Mouse (Mus musculus): ENCODE measurements around the gene Clstn2. TPM values are rescaled to one million over a fixed set of nuclear protein-coding genes. Genes with fewer than 3 reads are reported as not detected.

The Clstn2 gene
- polyA plus RNA-seq, 1 experiment from 2014 or later, result 1.8 TPM

DNA sequence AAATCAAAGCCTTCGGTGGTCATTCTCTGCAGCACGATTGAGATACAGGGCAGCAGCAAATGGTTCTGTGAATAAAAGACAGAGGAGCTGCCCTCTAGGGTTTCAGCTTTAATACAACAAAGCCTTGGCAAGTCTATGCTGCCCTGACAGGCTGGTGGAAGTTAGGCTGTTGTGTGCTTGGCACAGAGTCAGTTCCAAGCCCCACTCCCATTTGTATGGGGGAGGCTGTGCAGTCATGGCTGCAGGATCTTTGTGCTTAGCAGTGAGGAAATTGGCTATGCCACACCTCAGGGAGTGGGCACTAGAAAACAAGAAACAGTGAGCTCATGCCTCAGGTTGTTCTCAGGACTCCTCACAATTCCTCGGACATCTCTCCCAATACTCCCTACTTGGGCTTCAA is 384.6 kb downstream of the Clstn2 start:
- H3K9ac ChIP-seq, result no peak overlapping the region
- no peak overlapping the region for H3K4me3 ChIP-seq (replicated peaks)
- H3K4me2 ChIP-seq, result no peak overlapping the region
- 74% methylated on average over 3 of the region's 3 CpGs for WGBS
- H3K9me3 ChIP-seq (replicated peaks), result no peaks in the 10 kb centered on the region
- no peaks in the 10 kb centered on the region for H3K36me3 ChIP-seq
- ATAC-seq (replicated peaks; ENCODE audit: low FRiP score), result no peak
- H3K27ac ChIP-seq, result no peak overlapping the region
- H3K27me3 ChIP-seq, result no peaks in the 10 kb centered on the region
- H3K4me1 ChIP-seq, result no peaks in the 10 kb centered on the region

DNA sequence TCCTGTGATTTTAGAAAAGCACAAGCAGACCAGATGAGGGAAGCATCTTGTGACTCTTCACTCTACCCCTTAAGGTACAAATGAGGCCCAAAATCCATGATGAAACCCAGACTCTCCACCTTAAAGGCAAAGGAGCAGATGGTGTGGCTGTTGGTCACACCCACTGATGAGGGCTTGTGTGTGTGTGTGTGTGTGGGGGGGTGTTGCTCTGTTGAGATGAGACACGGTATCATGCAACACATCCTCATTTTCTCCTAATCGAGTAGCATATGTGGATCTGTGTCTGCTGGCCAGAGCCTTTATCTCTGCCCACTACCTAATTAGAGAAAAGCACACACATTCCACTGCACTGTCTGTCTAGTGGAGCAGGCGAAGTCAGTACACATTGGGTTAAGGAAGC is 387.2 kb downstream of the Clstn2 start:
- 73% methylated on average over 3 of the region's 3 CpGs for WGBS
- Histone ChIP-seq H3K4me3 (replicated peaks) (no peak overlapping the region), H3K27me3 (no peaks in the 10 kb centered on the region), H3K9ac (no peak overlapping the region), H3K4me1 (peaks cover 14% of the 10 kb centered on the region), H3K27ac (no peak overlapping the region), H3K36me3 (no peaks in the 10 kb centered on the region), H3K4me2 (no peak overlapping the region), H3K9me3 (replicated peaks) (no peaks in the 10 kb centered on the region)
- no peak for ATAC-seq (replicated peaks; ENCODE audit: low FRiP score)

DNA sequence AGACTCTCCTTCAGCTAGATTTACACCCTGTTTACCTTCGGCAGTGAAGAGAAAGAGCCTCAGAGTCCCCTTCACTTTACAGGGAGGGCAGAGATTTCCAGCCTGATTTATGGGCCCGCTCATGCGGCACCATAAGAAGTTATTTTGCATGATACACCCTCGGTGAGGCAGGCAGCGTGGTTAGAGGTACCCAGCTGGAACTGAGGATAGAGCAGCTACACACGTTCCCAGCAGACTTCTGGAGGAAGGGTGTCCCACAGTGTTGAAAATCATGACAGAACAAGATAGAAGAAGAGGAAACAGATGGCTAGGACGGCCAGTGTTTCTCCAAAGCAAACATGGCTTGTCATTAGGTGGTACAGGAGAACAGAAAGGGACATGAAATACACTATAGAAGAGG is 390.6 kb downstream of the Clstn2 start:
- peak; percentile 82 for ATAC-seq (replicated peaks; ENCODE audit: low FRiP score)
- Histone ChIP-seq H3K4me1 (peaks cover 14% of the 10 kb centered on the region), H3K9me3 (replicated peaks) (no peaks in the 10 kb centered on the region), H3K27ac (no peak overlapping the region), H3K27me3 (no peaks in the 10 kb centered on the region), H3K36me3 (no peaks in the 10 kb centered on the region), H3K4me3 (replicated peaks) (no peak overlapping the region), H3K4me2 (peak overlapping the region; percentile 7; the same call in 1 of the 2 replicates), H3K9ac (no peak overlapping the region)
- WGBS, result 19% methylated on average over 7 of the region's 7 CpGs

GRCm38 (mm10) chr9:97639967-97640549 is 392.9 kb downstream of the Clstn2 start:
- Histone ChIP-seq H3K36me3 (no peaks in the 10 kb centered on the region), H3K4me2 (no peak overlapping the region), H3K27me3 (no peaks in the 10 kb centered on the region), H3K4me3 (replicated peaks) (no peak overlapping the region), H3K9me3 (replicated peaks) (no peaks in the 10 kb centered on the region), H3K27ac (no peak overlapping the region), H3K9ac (no peak overlapping the region), H3K4me1 (peaks cover 14% of the 10 kb centered on the region)
- no peak for ATAC-seq (replicated peaks; ENCODE audit: low FRiP score)
- 94% methylated on average over 6 of the region's 6 CpGs for WGBS

GRCm38 (mm10) chr9:97638683-97639354 is 394.2 kb downstream of the Clstn2 start:
- peaks cover 14% of the 10 kb centered on the region for H3K4me1 ChIP-seq
- no peak overlapping the region for H3K9ac ChIP-seq
- no peaks in the 10 kb centered on the region for H3K27me3 ChIP-seq
- ATAC-seq (replicated peaks; ENCODE audit: low FRiP score), result no peak
- H3K4me3 ChIP-seq (replicated peaks), result no peak overlapping the region
- H3K36me3 ChIP-seq, result no peaks in the 10 kb centered on the region
- no peak overlapping the region for H3K4me2 ChIP-seq
- H3K27ac ChIP-seq, result no peak overlapping the region
- 95% methylated on average over 9 of the region's 9 CpGs for WGBS
- H3K9me3 ChIP-seq (replicated peaks), result no peaks in the 10 kb centered on the region

- Histone ChIP-seq H3K9me3 (replicated peaks) (no peaks in the 10 kb centered on the region), H3K4me2 (no peak overlapping the region), H3K4me3 (replicated peaks) (no peak overlapping the region), H3K4me1 (no peaks in the 10 kb centered on the region), H3K9ac (no peak overlapping the region), H3K36me3 (no peaks in the 10 kb centered on the region), H3K27ac (no peak overlapping the region), H3K27me3 (no peaks in the 10 kb centered on the region)
- ATAC-seq (replicated peaks; ENCODE audit: low FRiP score), result no peak
- WGBS, result 74% methylated on average over 4 of the region's 4 CpGs
These were observed 397.6 kb downstream of the Clstn2 start for GRCm38 (mm10) chr9:97635351-97635750.

DNA sequence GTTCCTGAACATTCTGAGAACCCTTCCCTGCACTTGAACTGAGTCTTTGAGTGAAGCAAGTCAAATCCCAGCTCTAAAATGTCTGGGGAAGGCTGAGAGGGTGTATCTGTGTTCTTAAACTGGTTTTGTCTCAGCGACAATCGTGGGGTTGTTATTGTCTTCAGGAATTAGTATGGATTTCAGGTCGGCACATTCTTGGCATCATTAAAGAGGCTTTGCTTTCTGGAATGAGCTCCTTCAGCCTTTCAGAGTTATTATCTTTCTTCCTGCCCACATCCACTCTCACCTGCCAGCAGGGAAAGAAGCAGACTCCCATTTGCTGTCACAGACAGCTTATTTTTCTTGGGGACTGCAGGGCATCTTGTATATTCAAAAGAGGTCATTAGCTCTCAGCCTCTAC is 398.1 kb downstream of the Clstn2 start:
- Histone ChIP-seq H3K4me1 (no peaks in the 10 kb centered on the region), H3K36me3 (no peaks in the 10 kb centered on the region), H3K9me3 (replicated peaks) (no peaks in the 10 kb centered on the region), H3K4me2 (no peak overlapping the region), H3K27me3 (no peaks in the 10 kb centered on the region), H3K4me3 (replicated peaks) (no peak overlapping the region), H3K9ac (no peak overlapping the region), H3K27ac (no peak overlapping the region)
- no peak for ATAC-seq (replicated peaks; ENCODE audit: low FRiP score)
- WGBS, result 76% methylated on average over 3 of the region's 3 CpGs

- H3K4me2 ChIP-seq, result no peak overlapping the region
- H3K27ac ChIP-seq, result no peak overlapping the region
- H3K4me1 ChIP-seq, result no peaks in the 10 kb centered on the region
- no peak for ATAC-seq (replicated peaks; ENCODE audit: low FRiP score)
- no peaks in the 10 kb centered on the region for H3K27me3 ChIP-seq
- 52% methylated on average over 3 of the region's 3 CpGs for WGBS
- H3K36me3 ChIP-seq, result no peaks in the 10 kb centered on the region
- H3K9me3 ChIP-seq (replicated peaks), result no peaks in the 10 kb centered on the region
- H3K9ac ChIP-seq, result no peak overlapping the region
- H3K4me3 ChIP-seq (replicated peaks), result no peak overlapping the region
These were observed 403.8 kb downstream of the Clstn2 start for GRCm38 (mm10) chr9:97629180-97629579.

DNA sequence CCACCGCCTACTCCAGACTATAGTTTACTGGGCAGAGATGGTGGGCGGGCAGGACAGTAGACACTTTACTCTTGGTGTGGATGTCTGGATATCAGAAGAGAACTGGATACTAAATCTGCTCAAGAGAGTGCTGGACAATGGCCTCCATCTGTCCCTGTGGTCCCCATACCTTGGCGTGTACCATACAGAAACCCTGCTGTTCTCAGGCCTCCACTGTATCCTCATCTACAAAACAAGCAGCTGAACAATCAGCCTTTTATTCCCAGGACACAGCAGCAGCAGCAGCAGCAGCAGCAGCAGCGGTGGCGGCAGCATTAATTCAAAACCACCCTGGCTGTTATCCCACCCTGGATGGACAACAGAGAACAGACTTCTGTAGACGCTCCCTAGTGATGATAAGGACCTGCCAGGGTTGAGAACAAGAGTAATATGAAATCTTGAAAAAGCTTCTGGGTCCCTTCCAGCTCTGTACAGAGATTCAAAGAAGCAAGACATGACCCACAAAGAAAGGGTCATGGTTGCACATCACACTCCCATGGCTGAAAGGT is 404.5 kb downstream of the Clstn2 start:
- no peak overlapping the region for H3K4me2 ChIP-seq
- 72% methylated on average over 6 of the region's 6 CpGs for WGBS
- no peaks in the 10 kb centered on the region for H3K27me3 ChIP-seq
- H3K4me3 ChIP-seq (replicated peaks), result no peak overlapping the region
- no peaks in the 10 kb centered on the region for H3K36me3 ChIP-seq
- H3K27ac ChIP-seq, result no peak overlapping the region
- no peak for ATAC-seq (replicated peaks; ENCODE audit: low FRiP score)
- no peaks in the 10 kb centered on the region for H3K9me3 ChIP-seq (replicated peaks)
- H3K9ac ChIP-seq, result no peak overlapping the region
- H3K4me1 ChIP-seq, result no peaks in the 10 kb centered on the region

DNA sequence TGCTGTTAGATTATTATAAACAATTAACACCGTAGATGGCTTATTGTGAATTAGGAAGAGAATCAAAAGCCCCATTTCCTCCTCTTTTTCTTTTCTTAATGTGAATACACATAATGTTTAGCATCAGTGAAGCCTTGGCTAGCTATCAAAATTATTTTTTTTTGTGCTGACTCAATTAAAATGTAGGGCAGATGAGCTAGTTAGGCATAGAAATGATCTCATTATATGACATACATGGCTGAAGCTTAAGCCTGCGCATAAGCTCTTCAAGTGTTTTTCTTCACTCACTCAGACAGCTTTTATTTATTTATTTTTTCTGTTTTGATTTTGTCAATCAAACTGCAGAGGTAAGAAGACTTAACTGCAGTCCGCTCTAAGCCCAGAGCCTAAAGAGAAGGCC is 405.1 kb downstream of the Clstn2 start:
- Histone ChIP-seq H3K4me1 (no peaks in the 10 kb centered on the region), H3K27me3 (no peaks in the 10 kb centered on the region), H3K9me3 (replicated peaks) (no peaks in the 10 kb centered on the region), H3K4me2 (no peak overlapping the region), H3K36me3 (no peaks in the 10 kb centered on the region), H3K27ac (no peak overlapping the region), H3K4me3 (replicated peaks) (no peak overlapping the region), H3K9ac (no peak overlapping the region)
- no peak for ATAC-seq (replicated peaks; ENCODE audit: low FRiP score)
- WGBS, result 91% methylated on average over 3 of the region's 3 CpGs

- 69% methylated on average over 7 of the region's 7 CpGs for WGBS
These were observed 422.4 kb downstream of the Clstn2 start for GRCm38 (mm10) chr9:97610566-97610965.

DNA sequence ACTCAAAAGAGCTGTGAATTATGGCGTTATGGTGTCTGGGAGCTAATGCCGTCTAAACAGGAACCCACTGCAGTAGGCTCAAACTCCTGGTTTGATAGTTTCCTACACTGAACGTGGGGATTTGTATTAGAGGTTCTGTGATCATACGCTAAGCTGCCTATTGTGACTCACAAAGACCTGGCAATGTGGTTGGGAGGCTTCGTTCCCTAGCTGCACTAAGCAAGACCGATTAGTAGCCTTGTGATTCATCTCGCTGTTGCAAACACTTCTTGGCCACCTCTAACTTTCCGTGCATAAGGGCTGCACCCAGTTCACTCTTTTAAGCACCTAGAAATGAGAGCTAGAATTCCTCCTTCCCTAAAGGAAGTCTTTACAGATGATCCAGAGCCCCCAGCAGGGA is 429.3 kb downstream of the Clstn2 start:
- no peaks in the 10 kb centered on the region for H3K36me3 ChIP-seq
- H3K27me3 ChIP-seq, result no peaks in the 10 kb centered on the region
- no peak for ATAC-seq (replicated peaks; ENCODE audit: low FRiP score)
- no peaks in the 10 kb centered on the region for H3K9me3 ChIP-seq (replicated peaks)
- WGBS, result 71% methylated on average over 8 of the region's 8 CpGs
- H3K4me3 ChIP-seq (replicated peaks), result no peak overlapping the region
- H3K4me1 ChIP-seq, result 0 out of 2 replicates have a peak, but pooled peaks cover 3% of the 10 kb centered on the region
- H3K9ac ChIP-seq, result no peak overlapping the region
- no peak overlapping the region for H3K27ac ChIP-seq
- H3K4me2 ChIP-seq, result no peak overlapping the region

More at GRCm38 (mm10) chr9:97610566-97610965, 422.4 kb downstream of the Clstn2 start:
- Histone ChIP-seq H3K36me3 (no peaks in the 10 kb centered on the region), H3K9me3 (replicated peaks) (no peaks in the 10 kb centered on the region), H3K9ac (no peak overlapping the region), H3K4me2 (no peak overlapping the region), H3K4me1 (no peaks in the 10 kb centered on the region), H3K27me3 (no peaks in the 10 kb centered on the region), H3K4me3 (replicated peaks) (no peak overlapping the region), H3K27ac (no peak overlapping the region)
- no peak for ATAC-seq (replicated peaks; ENCODE audit: low FRiP score)

Measured in kidney, embryonic 15.5 days (tissue).